Mouse (Mus musculus) G1E (cell line): ENCODE results near the gene Igsf9b. TPM values are rescaled to one million over a fixed set of nuclear protein-coding genes. Genes with fewer than 3 reads are reported as not detected.

Source experiments
- ATAC-seq: 2 replicates; pipeline ENCODE4 v1.8.0; 2016; ENCODE audit warnings: mild to moderate bottlenecking; ENCODE audit not compliant: insufficient number of reproducible peaks, poor library complexity, low FRiP score, severe bottlenecking; ENCODE audit errors: extremely low read depth
- DNase-seq: peaks from one replicate; pipeline ENCODE4 v3.0.0; 2012; ENCODE audit warnings: low spot score
- H3K27me3 ChIP-seq: 2 replicates; pipeline ENCODE4 v1.6.1; 2012; ENCODE audit warnings: mild to moderate bottlenecking, low read length, inconsistent platforms; ENCODE audit not compliant: insufficient read depth
- H3K36me3 ChIP-seq: replicated peaks from 2 replicates; pipeline ENCODE3; 2012; ENCODE audit warnings: mild to moderate bottlenecking, inconsistent platforms
- H3K4me1 ChIP-seq: 2 replicates; pipeline ENCODE4 v1.6.1; 2012; ENCODE audit warnings: low read depth, low read length, inconsistent platforms, mixed read lengths; ENCODE audit not compliant: insufficient read depth
- H3K4me3 ChIP-seq: 2 replicates; pipeline ENCODE4 v1.5.1; 2012; ENCODE audit warnings: low read depth, mild to moderate bottlenecking, inconsistent platforms, low read length, moderate library complexity, mixed read lengths
- H3K9me3 ChIP-seq: replicated peaks from 2 replicates; pipeline ENCODE4 v1.6.1; 2012; ENCODE audit warnings: inconsistent platforms
- CTCF ChIP-seq: IDR thresholded peaks from 2 replicates; pipeline ENCODE4 v1.5.1; 2012; ENCODE audit warnings: low read depth, low read length, inconsistent platforms, mixed read lengths
- GATA1 ChIP-seq: IDR thresholded peaks from 2 replicates; pipeline ENCODE4 v1.6.1; 2012; ENCODE audit warnings: borderline replicate concordance, low read length, inconsistent platforms, mixed read lengths
- GATA2 ChIP-seq: IDR thresholded peaks from 2 replicates; pipeline ENCODE4 v1.6.1; 2012; ENCODE audit warnings: low read depth, low read length, inconsistent platforms, borderline replicate concordance
- POLR2AphosphoS5 ChIP-seq: IDR thresholded peaks from 2 replicates; pipeline ENCODE4 v1.6.1; 2012; ENCODE audit warnings: low read depth, low read length, inconsistent platforms; ENCODE audit not compliant: insufficient replicate concordance
- TAL1 ChIP-seq: conservative IDR thresholded peaks from 2 replicates; pipeline ENCODE4 v1.6.1; 2012; ENCODE audit warnings: low read depth, low read length, inconsistent platforms, mixed read lengths
- polyA plus RNA-seq: library from polyadenylated mRNA; stranded (reverse); fragments of >175 nt; gene quantifications from 2 replicates; pipeline ENCODE4 v1.2.3, GENCODE M21; 2012
- total RNA-seq, 2 experiments: library from RNA; stranded (forward) in 1 of 2; stranded (reverse) in 1 of 2; fragments of 200-1000 nt in 1 of 2; fragments of >200 nt in 1 of 2; fragmentation: Nextera tagmentation in 1 of 2; gene quantifications; 2 replicates each; pipeline ENCODE4 v1.2.3; 2014 to 2017

Igsf9b gene
- total and polyA plus RNA-seq, 3 experiments: 0.11 TPM; not detected in 2

DNA sequence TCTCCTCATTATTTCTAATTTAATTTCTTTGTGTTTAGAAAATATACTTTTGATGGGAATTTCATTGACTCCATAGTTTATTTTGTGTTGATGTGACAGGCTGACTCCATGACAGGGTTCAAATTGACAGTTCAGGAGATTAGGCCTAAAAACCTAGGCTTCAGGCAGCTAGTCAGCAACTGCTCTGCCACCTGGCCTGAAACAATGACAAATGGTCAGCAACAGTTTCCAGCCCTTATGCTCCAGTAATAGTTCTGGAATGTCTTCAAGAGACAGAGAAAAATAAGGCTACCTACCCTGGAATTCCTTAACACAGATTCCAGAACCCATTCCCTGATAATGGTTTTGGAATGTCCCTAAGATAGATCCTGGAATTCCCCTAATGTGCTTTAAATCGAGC is 76.7 kb downstream of the Igsf9b start:
- Histone ChIP-seq H3K4me3 (no peak overlapping the region), H3K4me1 (no peaks in the 10 kb centered on the region), H3K36me3 (no peaks in the 10 kb centered on the region), H3K27me3 (no peaks in the 10 kb centered on the region), H3K9me3 (0 out of 2 replicates have a peak, but pooled peaks cover 2% of the 10 kb centered on the region)
- no peak for DNase-seq
- ATAC-seq: no peak
- TF ChIP-seq GATA1 (no peak), CTCF (no peak), TAL1 (no peak), POLR2AphosphoS5 (no peak), GATA2 (no peak)

- TF ChIP-seq CTCF (no peak), POLR2AphosphoS5 (no peak), TAL1 (no peak), GATA2 (no peak), GATA1 (no peak)
- no peaks in the 10 kb centered on the region for H3K9me3 ChIP-seq
- no peaks in the 10 kb centered on the region for H3K36me3 ChIP-seq
- H3K27me3 ChIP-seq: no peaks in the 10 kb centered on the region
- H3K4me3 ChIP-seq: no peak overlapping the region
- no peaks in the 10 kb centered on the region for H3K4me1 ChIP-seq
- no peak for ATAC-seq
- no peak for DNase-seq
Measured at GRCm38 (mm10) chr9:27386951-27387350, 87.9 kb downstream of the Igsf9b start.

DNA sequence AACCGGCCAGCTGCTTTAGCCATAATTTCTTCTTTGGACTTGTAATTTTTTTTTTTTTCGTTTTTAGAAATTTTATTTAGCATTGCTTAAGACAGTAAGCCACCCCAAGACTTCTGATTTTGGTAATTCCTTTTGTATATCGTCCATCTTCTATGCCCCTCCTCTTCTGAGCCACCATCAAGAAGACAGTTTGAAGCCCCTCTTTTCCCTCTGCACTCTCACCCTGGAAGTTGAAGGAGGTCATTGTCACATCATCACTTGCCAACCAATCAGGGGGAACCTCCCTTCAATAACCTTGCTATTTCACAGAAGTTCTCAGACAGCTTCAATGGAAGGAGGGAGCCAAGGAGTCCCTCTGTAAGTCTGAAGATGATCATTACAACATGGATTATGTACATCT is 97.5 kb downstream of the Igsf9b start, which contains the start of gene Spata19:
Gene Spata19 (plus strand): TSS at position 301 of the 400 bp plus-strand sequence.
- Histone ChIP-seq H3K36me3 (no peaks in the 10 kb centered on the region), H3K9me3 (peaks cover 12% of the 10 kb centered on the region), H3K27me3 (no peaks in the 10 kb centered on the region), H3K4me1 (no peaks in the 10 kb centered on the region), H3K4me3 (no peak within 1 kb of the TSS; the same call in 1 of the 2 replicates)
- ATAC-seq (no peak), DNase-seq (no peak)
- TF ChIP-seq GATA1 (no peak), TAL1 (no peak), CTCF (no peak), POLR2AphosphoS5 (no peak), GATA2 (no peak)

GRCm38 (mm10) chr9:27401169-27401568 is 102.2 kb downstream of the Igsf9b start:
- ATAC-seq (no peak), DNase-seq (no peak)
- TF ChIP-seq POLR2AphosphoS5: no peak
- no peak for TF ChIP-seq GATA1
- no peak for TF ChIP-seq GATA2
- H3K9me3 ChIP-seq: peaks cover 6% of the 10 kb centered on the region; the same call in 1 of the 2 replicates
- no peaks in the 10 kb centered on the region for H3K4me1 ChIP-seq
- no peaks in the 10 kb centered on the region for H3K36me3 ChIP-seq
- H3K27me3 ChIP-seq: no peaks in the 10 kb centered on the region
- H3K4me3 ChIP-seq: no peak overlapping the region

Other genes with a start within 250 kb of the Igsf9b start
- not detected in 2 replicates for gene Jam3, start 143.8 kb upstream of the Igsf9b start, total RNA-seq (2014; fragmentation: Nextera tagmentation)
- gene Jam3, start 143.8 kb upstream of the Igsf9b start, total RNA-seq (2017): not detected in 2 replicates
- gene Jam3, start 143.8 kb upstream of the Igsf9b start, polyA plus RNA-seq: not detected in 2 replicates
- not detected in 2 replicates for gene Spata19, start 97.6 kb downstream of the Igsf9b start, total RNA-seq (2014; fragmentation: Nextera tagmentation)
- gene Spata19, start 97.6 kb downstream of the Igsf9b start, total RNA-seq (2017): 0.16 TPM in 1 of 2 replicates, not detected in the other
- not detected in 2 replicates for gene Spata19, start 97.6 kb downstream of the Igsf9b start, polyA plus RNA-seq